Mouse (Mus musculus) spleen, embryonic (tissue): ENCODE data around the gene Reep6.

Experiments used
- CTCF ChIA-PET: fragments of 350-600 bp; sonication (Branson Sonifier 250); formaldehyde crosslinking; loops from one replicate; lab custom pipeline; 2022; lab: Charles Lee

Reep6 gene

GRCm38 (mm10) chr10:80329273-80330081 lies at the start of gene Reep6, which contains the start of gene Pcsk4:
Reep6 (plus strand) TSS chr10:80329953.
Pcsk4 (minus strand) TSS chr10:80329498.
- CTCF ChIA-PET: no interaction called here

- CTCF ChIA-PET: no interaction called here
These were observed 48.4 kb upstream of the Reep6 start for GRCm38 (mm10) chr10:80281304-80281703.

DNA sequence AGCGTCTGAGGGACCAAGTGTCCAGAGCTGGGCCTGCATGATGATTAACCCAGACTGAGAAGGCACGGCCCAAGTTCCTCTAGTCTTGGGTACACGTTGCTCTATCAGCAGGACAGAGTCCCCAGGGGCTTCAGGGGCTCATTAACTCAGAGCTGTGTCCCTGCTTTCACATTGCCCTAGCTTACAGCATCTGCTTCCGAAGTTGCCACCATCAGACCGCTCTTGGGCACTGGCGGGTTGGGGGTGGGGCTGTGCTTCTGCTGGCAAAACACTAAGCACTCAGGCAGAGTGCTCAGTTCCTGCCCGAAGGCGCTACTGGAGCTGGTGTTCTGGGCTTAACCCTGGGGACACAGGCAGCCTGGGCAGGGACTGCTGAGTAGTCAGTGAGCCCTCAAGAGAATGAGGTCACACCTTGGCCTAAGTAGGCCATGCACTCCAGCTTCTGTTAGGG lies 47.8 kb upstream of the Reep6 start:
- CTCF ChIA-PET: no interaction called here

DNA sequence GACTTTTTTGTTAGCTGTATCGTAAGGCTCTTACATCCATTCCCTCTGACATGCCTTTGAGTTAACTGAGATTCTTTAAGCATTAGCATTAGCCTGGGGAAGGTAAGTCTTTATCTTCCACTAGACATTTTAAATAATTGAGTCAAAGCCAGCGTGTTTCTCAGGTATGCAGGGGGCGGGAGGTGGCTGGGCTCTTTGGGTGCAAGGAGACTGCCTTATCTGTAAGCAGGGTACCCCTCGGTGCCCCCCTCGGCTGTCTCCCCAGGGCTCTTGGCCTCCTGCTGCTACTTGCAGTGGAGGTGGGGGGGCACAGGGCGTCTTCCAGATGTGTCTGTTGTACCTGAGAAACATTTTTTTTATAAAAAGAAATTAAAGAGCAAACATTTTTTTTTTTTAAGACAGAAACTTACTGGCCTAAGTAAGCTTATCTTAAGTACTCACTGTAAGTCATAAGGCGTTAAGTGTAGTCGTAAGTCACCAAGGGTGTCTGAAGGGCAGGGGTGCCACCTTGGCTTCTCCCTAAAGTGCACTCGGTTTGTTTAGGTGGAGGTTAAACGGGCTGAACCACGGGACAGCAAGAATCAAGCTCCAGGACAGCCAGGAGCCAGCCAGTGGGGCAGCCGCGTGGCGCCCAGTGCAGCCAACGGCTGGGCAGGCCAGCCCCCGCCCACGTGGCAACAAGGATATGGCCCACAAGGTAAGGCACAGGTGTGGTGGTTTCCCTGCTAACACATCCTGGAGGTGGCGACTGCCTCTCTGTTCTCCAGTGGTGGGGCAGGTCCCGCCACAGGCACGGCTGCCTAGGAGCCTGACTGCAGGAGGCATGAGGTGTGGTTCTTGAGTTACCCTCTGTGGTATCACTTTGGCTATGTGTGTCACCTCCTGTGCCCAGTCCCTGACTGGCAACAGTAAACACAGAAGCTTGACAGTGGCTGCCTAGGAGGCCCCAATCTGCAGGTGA lies 47.0 kb upstream of the Reep6 start:
- CTCF ChIA-PET: no interaction called here

DNA sequence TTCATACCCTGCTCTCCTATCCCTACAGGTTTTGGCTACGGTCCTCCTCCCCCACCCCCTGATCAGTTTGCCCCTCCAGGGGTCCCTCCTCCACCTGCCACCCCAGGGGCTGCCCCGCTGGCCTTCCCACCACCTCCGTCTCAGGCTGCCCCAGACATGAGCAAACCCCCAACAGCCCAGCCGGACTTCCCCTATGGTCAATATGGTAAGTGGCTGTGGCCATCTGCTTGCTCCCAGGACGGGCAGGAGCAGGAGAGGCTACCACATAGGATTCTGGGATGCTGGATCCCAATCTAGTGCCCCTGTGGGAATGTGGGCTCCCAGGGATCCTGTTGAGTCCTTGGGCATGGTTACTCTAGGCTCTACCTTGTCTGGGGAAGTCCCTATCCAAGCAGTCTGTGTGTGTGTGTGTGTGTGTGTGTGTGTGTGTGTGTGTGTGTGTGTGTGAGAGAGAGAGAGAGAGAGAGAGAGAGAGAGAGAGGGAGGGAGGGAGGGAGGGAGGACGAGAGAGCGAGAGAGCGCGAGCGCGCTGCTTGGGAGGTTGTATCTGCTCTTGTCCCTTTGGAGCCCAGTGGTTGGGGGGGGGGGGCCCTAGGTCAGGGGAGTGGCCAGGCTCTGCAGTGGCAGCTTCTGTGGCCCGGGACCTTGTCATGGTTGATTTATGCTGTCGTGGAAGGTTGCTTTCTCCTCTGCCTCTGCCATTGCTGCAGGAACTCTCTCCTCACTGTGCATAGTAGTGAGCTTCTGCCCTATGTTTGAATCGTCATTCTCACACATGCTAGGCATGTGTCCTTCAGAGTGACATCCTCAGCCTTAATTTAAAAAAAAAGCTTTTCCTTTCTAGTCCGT lies 44.3 kb upstream of the Reep6 start:
- CTCF ChIA-PET: interaction anchor here (0.6 to 1.0 kb wide), 2 partner anchors 8 to 12 kb away, joined by 3 to 4 read pairs; no protein-coding TSS in a partner anchor

GRCm38 (mm10) chr10:80288097-80288496 lies 41.7 kb upstream of the Reep6 start:
- CTCF ChIA-PET: interaction anchor here (0.6 kb wide), 1 partner anchor 111 kb away, joined by 3 read pairs; no protein-coding TSS in a partner anchor

GRCm38 (mm10) chr10:80288657-80289056 lies 41.1 kb upstream of the Reep6 start:
- CTCF ChIA-PET: no interaction called here

DNA sequence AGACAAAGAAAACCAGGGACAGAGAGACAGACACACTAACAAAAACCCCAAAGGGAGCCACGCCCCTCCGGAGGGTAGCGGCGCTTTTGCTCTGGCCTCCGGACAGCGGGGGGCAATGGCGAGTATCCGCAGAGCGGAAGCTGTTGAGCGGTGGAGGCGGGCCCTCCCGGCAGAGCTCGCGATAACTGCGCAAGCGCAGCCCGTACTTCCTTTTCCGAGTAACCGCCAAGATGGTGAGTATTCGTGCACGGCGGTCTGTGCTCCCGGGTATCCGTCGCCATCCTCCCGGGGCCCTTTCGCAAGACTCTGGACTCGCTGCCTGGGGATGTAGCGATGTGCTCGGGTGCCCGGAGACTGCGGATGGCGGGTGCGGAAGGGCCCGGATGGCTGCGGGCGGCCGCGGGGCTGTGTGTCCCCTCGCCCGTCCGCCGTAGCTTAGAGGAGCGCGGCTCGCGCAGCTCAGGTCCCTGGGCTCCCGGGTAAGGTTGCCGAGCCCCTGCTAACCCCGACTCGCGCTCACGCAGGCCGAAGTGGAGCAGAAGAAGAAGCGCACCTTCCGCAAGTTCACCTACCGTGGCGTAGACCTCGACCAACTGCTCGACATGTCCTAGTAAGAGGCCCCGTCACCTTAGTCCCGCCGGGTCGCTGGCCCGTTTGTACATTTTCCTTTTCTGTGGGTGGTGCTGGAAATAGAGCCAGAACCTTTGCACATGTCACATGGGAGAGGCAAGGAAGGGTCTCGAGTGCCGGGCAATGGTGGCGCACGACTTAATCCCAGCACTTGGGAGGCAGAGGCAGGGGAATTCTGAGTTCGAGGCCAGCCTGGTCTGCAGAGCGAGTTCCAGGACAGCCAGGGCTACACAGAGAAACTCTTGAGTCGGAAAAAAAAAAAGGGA lies 37.3 kb upstream of the Reep6 start, which contains the start of gene Rps15:
Gene Rps15 (plus strand): TSS at position 203 of the 896 bp plus-strand sequence.
- CTCF ChIA-PET: interaction anchor here (1.2 to 1.5 kb wide), 2 partner anchors 7 to 25 kb away, joined by 3 read pairs; no protein-coding TSS in a partner anchor

- CTCF ChIA-PET: no interaction called here
These were observed 36.4 kb upstream of the Reep6 start for GRCm38 (mm10) chr10:80293325-80293724.

DNA sequence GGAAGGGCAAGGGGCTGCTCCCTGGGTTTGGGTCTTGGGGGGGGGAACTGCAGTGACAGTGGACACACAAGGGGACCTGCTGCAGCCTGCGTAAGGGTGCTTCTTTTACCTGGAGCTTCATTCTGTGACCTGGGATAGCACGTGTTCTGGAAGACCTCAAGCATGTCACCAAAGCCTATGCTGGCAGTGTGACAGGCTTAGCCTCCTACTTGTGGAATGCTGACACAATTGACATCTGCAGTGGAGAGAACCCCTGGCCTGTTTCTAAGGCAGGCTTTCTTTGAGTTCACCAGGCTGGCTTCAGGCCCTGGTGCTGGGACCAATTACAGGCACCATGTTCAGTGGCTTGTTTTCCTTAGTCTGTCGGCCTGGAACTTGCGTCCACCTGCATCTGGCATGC lies 35.4 kb upstream of the Reep6 start:
- CTCF ChIA-PET: no interaction called here

- CTCF ChIA-PET: no interaction called here
These were observed 34.9 kb upstream of the Reep6 start for GRCm38 (mm10) chr10:80294788-80295303.

DNA sequence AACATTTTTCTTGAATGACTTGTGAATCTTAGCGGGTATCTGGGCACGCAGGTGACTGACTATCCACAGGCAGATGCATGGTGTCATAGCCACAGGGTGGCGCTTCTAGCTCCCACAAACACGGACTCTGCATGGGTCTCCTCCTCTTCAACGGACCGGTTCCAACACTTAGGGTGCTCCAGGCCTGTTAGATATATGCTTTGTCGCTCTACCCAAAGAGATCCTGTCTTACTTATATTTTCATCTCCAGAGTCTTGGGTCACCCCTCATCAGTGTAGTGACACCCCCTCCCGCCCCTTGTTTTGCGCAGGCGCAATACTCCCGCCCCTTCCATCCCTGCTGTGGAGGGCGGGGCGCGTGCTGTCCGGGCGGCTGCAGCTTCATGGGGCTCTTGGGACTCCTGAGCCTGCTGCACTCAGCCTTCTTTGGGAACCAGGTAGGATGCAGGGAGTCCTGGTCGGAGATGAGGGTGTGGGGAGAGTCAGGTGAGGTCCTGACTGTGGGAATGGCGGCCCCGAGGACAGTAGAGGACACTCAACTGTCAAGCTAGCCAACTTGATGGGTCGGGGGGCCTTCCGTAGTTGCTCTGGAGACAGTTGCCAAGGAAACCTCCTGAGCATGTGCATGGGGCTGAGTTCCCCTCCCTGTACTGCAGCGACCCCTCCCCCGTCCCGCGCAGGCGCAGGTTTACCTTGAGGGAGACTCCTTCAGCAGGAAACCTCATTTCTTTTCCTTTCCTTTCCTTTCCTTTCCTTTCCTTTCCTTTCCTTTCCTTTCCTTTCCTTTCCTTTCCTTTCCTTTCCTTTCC lies 33.9 kb upstream of the Reep6 start, which contains the start of gene Apc2:
Gene Apc2 (plus strand): TSS at position 360 of the 808 bp plus-strand sequence.
- CTCF ChIA-PET: no interaction called here

DNA sequence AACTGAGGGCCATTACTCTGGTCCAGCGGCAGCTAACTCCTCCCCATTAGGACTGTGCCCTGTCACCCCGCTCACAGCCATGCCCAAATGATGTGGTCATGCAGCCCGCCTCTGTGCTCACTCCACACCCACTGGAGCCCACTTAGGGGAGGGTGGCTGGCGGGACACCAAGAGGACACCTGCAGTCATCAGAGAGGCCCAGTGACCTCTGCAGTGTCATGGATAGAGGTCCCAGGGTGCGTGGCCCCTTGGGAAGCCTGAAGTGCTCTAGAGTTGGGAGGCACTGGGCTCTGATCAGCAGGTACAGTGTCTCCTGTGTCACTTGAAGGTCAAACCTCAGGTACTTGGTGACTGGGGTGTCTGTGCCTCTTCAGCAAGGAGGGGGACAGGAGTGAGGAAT lies 32.9 kb upstream of the Reep6 start:
- CTCF ChIA-PET: no interaction called here

DNA sequence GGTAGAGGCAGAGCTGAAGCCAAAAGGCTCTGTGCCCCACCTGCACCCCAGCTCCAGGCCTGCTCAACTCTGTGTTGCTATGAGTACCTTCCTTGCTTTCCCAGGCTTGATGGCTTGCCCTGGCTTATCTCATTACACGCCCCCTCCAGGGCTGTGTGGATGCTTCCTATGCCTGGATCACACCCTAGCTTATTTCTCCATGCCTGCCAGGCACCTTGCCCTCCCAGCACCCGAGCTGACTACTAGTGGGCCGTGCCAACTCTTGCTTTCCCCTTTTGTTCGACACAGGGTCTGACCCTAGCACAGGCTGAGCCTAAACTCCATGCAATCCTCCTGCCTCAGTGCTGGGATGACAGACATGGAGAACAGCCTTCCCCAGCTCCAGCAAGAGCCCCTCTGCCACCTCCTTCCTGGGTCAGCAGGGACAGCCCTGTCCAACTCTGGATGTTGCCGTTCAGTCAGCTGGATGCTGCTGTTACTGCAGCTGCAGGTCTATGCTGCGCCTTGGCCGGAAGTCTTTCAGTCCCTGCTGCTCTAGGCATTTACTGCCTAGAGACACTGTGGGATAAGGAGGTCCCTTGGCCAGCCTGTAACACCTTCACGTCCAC lies 32.1 kb upstream of the Reep6 start:
- CTCF ChIA-PET: no interaction called here

DNA sequence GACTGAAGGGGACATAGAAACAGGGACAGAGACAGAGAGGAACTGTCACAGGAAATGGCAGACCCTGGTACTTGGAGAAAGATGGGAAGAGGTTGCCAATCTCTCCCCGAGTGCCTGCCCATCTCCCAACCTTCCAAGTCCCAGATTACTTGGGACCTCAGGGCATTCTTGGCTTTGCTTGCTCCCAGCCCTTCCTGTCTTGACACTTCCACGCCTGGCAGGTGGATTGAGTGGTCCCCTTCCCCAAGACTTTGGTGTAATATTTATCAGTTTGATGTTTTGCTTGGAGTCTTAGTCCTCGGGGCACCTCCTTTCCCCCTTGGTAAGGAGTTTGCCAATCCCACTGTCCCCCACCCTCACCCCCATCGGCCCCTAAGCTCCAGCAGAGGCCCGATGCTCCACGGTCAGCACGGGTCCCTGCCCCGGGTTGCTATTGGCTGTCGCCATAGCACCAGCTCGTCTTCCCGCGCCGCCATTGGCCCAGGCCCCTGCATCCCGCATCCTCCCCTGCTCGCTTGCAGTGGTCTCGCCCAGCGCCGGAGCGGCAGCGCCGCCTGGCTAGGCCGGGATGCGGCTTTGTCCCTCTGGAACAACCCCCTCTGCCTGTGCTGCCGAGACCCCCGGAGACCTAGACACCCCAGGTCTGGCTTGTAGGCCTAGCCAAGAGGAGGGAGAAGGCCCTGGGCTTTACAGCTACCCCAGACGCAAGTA lies 31.0 kb upstream of the Reep6 start:
- CTCF ChIA-PET: no interaction called here

DNA sequence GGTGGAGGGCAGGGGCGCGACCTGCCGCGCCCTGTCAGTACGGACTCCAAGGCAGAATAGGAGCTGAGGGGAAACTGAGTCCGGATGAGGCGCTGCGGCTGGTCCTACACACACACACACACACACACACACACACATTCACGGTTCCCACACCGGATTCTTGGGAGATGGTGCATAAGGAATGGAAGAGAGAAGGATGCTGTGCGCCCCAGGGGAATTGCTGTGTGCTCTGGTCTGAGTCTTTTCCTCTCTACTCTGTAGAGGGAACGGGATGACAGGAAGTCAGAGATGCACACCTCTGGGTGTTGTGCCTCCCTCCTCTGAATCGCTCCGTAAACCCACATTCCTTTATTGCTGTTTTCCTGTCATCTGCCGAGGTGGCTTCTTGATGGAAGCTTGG lies 30.5 kb upstream of the Reep6 start:
- CTCF ChIA-PET: interaction anchor here (0.5 to 0.8 kb wide), 2 partner anchors 7 to 46 kb away, joined by 3 read pairs; partner anchors contain the start of gene Rps15

GRCm38 (mm10) chr10:80299824-80300223 lies 29.9 kb upstream of the Reep6 start:
- CTCF ChIA-PET: interaction anchor here (0.5 to 0.8 kb wide), 2 partner anchors 8 to 45 kb away, joined by 3 read pairs; partner anchors contain the start of gene Rps15
